Mouse (Mus musculus): ENCODE results near the gene Rgp1.
A peak's percentile ranks its signal among the peaks of the same experiment; 100 is the strongest.
"Not testable (repeated sequence)": the region's sequence is repeated elsewhere in the genome, so short reads cannot be mapped to it uniquely, and the experiment has no call there.

Rgp1 gene

GRCm38 (mm10) chr4:43578376-43579204, at the start of gene Rgp1, which contains the start of gene Gba2:
Gene Rgp1, plus strand, starts transcription at chr4:43578715.
Gene Gba2, minus strand, starts transcription at chr4:43578873.
- peak; percentile 53 to 74 for DNase-seq (ENCODE audit: low read depth in 1 of 2, low spot score in 2 of 2)

DNA sequence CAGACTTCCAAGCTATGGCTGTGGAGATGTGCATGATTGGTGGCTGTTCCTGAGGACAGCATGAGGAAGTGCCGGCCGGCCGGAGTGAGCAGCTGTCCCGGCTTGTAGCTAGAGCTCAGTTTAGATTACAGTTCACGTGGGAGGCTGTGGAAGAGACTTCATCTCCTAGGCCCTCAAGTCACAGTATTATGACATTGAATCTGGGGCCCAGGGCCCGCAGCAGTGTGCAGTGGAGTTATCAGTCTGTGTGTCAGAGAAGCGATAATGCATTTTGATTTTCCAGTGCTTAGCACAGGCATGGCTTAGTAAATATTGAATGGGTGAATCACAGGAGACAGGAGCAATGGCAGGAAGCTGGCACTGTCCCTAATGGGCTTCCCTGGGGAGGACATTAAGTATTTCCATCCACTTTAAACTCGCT, 48.4 kb upstream of the Rgp1 start:
- no peak for DNase-seq (ENCODE audit: low read depth in 1 of 2, low spot score in 2 of 2)

- peak in 1 of 2 experiments; percentile 57 for DNase-seq (ENCODE audit: low read depth in 1 of 2, low spot score in 2 of 2)
Measured at GRCm38 (mm10) chr4:43530581-43530980, 47.9 kb upstream of the Rgp1 start.

DNA sequence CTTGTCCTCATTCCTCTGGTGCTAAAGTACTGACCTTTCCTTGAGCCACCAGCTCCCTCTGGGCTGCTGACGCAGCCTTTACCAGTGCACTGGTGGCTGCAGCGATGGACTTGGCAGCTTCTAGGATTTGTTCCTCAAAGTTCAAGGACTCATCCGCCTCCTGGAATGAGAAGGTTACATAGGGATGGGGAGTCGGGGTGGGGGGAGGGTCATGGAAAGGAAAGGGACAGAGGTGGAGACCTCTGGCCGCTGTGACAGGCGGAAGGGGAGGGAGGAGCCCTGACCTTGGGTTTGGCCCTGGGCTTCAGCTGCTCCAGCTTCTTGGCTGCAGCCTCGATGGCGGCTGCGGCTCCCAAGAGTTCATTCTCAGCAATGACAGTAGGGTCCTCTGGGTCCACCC, 45.2 kb upstream of the Rgp1 start:
- DNase-seq (ENCODE audit: low read depth in 1 of 2, low spot score in 2 of 2): no peak

DNA sequence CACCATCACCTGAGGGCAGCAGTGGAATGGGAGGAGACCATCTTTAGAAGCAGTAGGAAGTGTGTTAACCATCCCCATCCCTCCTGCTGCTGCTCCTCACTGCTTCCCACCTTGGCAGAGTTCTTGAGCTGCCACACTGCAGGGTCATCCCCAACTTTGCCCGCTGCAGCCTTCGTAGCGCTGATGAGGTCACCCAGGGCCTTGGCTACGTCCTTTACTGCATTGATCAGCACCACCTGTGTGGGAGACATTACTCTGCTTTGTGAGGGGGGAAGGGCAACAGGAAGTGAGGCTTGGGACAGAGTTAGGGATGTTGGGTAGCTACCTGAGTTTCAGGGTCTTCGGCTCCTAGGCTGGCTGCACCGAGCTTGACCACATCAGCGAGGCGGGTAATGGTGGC, 42.9 kb upstream of the Rgp1 start:
- no peak for DNase-seq (ENCODE audit: low read depth in 1 of 2, low spot score in 2 of 2)

DNA sequence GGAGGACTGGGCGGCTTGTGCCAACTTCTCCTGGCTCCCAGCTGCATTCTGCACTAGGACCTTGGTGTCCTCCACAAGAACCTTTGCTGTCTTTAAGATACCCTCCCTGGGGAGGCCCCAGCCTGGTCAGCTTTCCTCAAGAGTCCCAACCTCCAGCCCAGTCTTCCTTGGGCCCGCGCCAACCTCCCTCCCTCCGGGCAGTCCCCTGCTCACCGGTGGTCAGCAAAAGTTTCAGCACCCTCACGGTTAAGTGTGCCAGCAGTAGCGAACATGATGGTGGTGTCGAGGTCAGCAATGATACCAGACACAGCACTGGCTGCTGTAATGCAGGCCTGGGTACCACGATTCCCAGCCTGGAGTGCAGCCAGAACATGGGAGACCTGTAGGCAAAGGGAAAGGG, 42.5 kb upstream of the Rgp1 start:
- DNase-seq (ENCODE audit: low read depth in 1 of 2, low spot score in 2 of 2): no peak

DNA sequence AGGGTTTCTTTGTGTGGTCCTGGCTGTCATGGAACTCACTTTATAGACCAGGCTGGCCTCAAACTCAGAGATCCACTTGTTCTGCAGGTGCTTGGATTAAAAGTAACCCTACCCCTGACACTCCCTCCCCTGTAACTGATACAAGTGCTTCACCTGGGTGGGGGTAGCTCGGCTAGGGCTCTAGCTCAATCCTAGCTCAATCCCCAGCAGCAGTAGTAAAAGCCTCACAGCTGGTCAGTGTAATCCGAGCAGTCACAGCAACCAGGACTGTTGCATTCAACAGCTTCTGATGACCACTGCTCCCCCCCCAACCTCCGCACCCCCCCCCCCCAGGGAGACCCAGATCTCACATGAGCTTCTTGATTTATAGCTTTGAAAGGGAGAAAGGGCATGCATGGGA, 36.5 kb upstream of the Rgp1 start:
- DNase-seq (ENCODE audit: low read depth in 1 of 2, low spot score in 2 of 2): no peak

- DNase-seq (ENCODE audit: low read depth in 1 of 2, low spot score in 2 of 2): no peak
Measured at GRCm38 (mm10) chr4:43546375-43547047, 32.0 kb upstream of the Rgp1 start.

- DNase-seq (ENCODE audit: low read depth in 1 of 2, low spot score in 2 of 2): no peak
Measured at GRCm38 (mm10) chr4:43547160-43547559, 31.4 kb upstream of the Rgp1 start.

DNA sequence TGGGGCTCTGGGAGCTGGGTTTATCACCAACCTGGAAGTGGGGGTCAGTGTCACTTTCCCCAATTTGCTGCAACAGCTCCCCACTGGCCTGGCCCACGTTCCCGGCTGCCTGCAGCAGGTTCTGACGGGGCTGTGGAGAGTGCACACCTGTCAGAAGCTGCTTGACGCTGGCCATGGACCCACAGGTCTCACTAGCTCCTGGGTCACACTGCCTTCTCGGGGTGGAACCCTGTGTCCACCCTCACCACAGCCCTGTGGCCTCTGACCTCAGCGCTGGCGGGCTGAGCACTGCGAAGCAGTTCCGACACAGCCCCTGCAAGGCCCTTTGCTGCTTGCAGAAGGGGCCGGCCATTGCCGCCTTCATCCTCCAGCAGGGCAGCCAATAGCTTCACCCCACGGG, 29.5 kb upstream of the Rgp1 start:
- no peak for DNase-seq (ENCODE audit: low read depth in 1 of 2, low spot score in 2 of 2)

DNA sequence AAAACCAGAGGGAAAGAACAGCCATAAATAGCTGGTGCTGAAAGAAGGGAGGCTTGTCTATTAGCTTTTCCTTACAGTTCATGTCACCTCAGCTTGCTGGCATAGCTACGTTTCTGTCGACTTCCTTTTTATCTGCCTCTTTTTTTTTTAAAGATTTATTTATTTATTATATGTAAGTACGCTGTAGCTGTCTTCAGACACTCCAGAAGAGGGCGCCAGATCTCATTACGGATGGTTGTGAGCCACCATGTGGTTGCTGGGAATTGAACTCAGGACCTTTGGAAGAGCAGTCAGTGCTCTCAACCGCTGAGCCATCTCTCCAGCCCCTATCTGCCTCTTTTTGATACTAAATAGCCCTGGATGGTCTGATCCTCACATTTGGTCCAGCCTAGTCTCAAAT, 26.7 kb upstream of the Rgp1 start:
- DNase-seq (ENCODE audit: low read depth in 1 of 2, low spot score in 2 of 2): not testable (repeated sequence)

DNA sequence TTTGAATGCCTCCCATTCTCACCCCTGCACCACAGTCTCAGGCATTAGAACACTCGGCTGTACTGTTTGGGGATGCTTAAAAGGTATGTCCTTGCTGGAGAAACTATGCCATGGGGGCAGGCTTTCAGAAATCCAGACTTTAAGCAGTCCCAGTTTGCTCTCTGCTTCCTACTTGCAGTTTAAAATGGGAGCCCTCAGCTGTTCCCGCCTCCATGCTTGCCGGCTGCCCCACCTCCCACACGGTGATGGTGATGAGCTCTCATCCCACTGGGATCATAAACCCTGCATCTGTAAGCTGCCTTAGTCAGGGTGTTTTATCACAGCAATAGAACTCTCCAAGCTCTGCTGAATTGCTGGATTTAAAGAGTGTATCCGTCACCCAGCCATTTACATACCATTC, 26.1 kb upstream of the Rgp1 start:
- no peak for DNase-seq (ENCODE audit: low read depth in 1 of 2, low spot score in 2 of 2)

GRCm38 (mm10) chr4:43553891-43554290, 24.6 kb upstream of the Rgp1 start:
- no peak for DNase-seq (ENCODE audit: low read depth in 1 of 2, low spot score in 2 of 2)

GRCm38 (mm10) chr4:43555926-43556325, 22.6 kb upstream of the Rgp1 start:
- peak in 1 of 2 experiments; percentile 35 for DNase-seq (ENCODE audit: low read depth in 1 of 2, low spot score in 2 of 2)

GRCm38 (mm10) chr4:43558028-43558630, 20.4 kb upstream of the Rgp1 start:
- no peak for DNase-seq (ENCODE audit: low read depth in 1 of 2, low spot score in 2 of 2)

DNA sequence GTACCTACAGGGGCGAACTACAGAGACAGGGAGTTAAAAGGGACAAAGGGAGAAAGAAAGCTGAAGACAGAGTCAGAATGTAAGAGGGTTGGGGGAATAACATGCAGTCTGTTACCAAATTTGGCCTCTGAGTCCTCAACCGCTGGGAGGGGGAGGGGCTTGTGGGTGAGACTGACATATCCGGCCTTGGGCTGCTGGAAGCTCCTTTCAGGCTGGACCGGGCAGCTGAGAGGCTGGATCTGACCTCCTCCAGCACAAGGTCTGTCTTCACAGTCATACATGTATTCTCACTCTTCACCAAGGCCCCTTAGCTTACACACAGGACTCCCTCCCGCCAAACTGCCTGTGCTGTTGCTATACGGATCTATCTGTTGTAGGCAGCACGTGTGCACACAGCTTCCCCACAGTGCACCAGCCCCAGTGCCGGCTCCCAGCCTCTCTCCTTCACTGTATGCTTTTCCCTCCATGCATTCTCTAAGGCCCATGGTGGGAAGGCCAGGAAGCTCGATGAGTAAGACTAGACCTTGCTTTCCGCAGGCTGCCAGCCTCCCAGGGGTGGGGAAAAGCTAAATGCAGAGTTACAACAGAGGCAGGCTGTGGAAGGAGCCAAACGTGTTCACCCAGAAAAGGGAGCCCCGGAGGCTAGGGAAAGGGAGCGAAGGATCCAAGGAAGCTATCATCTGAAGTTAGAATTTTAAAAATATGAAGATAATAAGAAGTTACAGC, 19.7 kb upstream of the Rgp1 start:
- no peak for DNase-seq (ENCODE audit: low read depth in 1 of 2, low spot score in 2 of 2)

DNA sequence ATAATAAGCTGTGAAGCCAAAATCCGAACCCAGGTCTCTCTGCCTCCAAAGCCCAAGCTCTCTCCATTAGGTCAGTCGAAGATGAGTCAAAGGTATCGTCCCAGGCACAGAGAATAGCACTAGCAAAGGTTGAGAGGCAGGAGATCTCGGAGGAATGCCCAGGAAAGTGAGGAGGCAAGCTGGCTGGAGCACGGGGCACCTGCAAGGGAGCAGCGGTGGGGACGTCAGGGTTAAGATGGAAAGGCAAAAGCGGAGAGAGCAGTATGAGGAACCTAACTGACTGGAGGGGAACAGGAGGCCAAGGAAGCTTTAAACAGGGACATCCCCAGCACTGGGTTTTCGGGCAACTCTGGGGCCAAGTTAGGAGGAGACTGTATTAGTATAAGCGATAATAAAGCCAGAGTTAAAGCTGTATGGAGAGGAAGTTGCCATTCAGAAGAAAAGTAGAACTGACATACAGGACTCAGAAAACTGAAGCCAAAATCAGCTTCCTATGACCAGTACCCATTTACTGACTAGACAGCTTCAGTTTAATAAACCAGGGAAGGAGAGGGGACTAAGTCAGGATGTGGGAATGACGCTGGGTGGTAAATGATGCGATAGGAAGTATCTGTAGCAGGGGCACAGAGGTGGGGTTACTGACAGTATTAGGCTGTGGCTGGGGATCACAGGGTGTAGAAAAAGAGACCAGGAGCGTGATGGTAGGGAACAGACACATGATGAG, 18.8 kb upstream of the Rgp1 start:
- DNase-seq (ENCODE audit: low read depth in 1 of 2, low spot score in 2 of 2): no peak

DNA sequence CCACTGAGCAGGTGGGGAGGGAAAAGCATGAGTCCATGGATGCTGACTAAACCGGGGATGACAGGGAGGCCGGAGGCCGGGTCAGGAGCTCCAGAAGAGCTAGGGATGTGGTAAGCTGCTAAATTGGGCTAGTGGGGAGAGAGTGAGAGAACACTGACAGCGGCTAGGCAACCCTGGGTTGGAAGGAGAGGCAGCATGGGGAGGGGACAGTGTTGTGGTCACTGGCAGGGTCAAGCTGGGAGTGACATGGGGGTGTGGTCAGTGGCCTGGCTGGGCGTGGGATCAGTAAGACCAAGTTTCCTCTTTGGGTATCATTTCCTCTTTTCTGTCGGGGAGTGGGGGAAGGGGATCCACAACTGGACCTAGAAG, 18.3 kb upstream of the Rgp1 start:
- peak; percentile 70 to 84 for DNase-seq (ENCODE audit: low read depth in 1 of 2, low spot score in 2 of 2)

- no peak for DNase-seq (ENCODE audit: low read depth in 1 of 2, low spot score in 2 of 2)
Measured at GRCm38 (mm10) chr4:43560976-43561375, 17.5 kb upstream of the Rgp1 start.

DNA sequence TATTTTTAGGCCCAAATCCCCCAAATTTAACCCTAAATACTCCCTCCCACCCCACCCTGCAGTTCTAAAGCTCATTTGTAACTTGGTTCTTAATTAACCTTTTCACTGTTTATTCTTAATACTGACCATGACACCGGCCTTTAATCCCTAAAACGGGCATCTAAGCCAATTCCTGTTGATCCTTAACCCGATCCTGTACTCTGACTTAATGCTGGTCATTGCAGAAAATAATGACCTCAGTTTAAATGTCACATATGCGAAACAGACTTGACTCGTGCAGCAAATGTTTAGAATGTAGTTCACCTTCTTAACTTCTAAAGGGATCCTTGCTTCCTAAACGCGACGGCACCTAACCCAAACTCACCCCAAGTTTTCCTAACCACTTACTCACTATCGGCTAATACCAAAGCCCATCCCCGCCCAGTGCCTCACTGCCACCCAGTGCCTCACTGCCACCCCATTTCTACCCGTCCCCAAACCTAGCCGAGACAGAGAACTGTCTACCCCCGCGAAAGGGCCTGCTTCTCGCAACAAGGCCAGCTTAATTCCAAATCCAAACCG, 17.0 kb upstream of the Rgp1 start:
- DNase-seq (ENCODE audit: low read depth in 1 of 2, low spot score in 2 of 2): no peak

Measured in monocyte, adult 2 months (primary cell).